Mouse (Mus musculus) activated CD4-positive, CD25-positive, alpha-beta regulatory T cell (primary cell): ENCODE results near the gene Adam4. TPM values are rescaled to one million over a fixed set of nuclear protein-coding genes. Genes with fewer than 3 reads are reported as not detected.

ENCODE experiments used
- polyA plus RNA-seq, 2 experiments: library from polyadenylated mRNA; unstranded; fragments of 100-300 nt; shearing (Covaris generic); gene quantifications; one replicate each; pipeline ENCODE4 v1.2.1; 2017

Adam4 gene
- 1 to 10 TPM in 1 of 2 experiments, under 1 TPM in 1; 0.36 to 1.0 TPM for polyA plus RNA-seq

DNA sequence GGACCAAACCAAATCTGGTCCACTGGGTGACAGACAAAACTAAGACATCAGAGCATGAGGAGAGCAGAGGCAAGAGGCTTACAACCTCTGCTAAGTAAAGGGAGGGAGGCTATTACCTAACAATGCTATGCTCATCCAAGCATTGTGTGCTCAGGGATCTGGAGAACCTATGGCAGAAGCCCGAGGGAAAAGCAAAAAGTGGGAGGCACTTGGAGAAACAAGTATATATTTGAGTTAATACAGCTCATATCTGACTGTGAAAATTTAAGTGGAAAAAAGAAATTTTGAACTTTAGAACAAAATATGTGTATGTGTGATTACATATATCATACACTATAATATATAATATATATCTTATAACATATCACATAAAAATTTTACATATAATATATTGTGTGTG, at the start of gene Adam4:
Gene Adam4, minus strand, starts transcription at position 101 of the 400 bp plus-strand sequence.

DNA sequence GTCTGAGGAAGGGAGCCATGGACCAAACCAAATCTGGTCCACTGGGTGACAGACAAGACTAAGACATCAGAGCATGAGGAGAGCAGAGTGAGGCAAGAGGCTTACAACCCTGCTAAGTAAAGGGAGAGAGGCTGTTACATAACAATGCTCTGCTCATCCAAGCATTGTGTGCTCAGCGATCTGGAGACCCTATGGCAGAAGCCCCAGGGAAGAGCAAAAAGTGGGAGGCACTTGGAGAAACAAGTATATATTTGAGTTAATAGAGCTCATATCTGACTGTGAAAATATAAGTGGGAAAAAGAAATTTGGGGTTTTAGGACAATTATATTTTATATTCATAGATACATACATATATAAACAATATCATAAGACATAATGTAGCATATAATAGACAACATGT, 42.4 kb downstream of the Adam4 start, which contains the start of gene Gm4787:
Gene Gm4787, minus strand, starts transcription at position 101 of the 400 bp plus-strand sequence.

Other genes starting within 250 kb of the Adam4 start
- not detected for gene Slc8a3, start 88.8 kb downstream of the Adam4 start, polyA plus RNA-seq
- gene Gm4787, start 42.5 kb downstream of the Adam4 start, polyA plus RNA-seq, result under 1 TPM in 1 of 2 experiments, not detected in 1; 0.99 TPM
- gene Cox16, start 63.2 kb upstream of the Adam4 start, polyA plus RNA-seq, result 100 to 1,000 TPM; 161 to 216 TPM
- 10 to 100 TPM in 1 of 2 experiments, 1 to 10 TPM in 1; 9.9 to 12.3 TPM for gene Gm20498, start 111.0 kb upstream of the Adam4 start, polyA plus RNA-seq
- gene Synj2bp, start 111.0 kb upstream of the Adam4 start, polyA plus RNA-seq, result 10 to 100 TPM; 42.5 to 57.7 TPM
- under 1 TPM; 0.30 to 0.34 TPM for gene Adam21, start 146.5 kb upstream of the Adam4 start, polyA plus RNA-seq
- 10 to 100 TPM; 15.3 to 22.9 TPM for gene Med6, start 173.1 kb upstream of the Adam4 start, polyA plus RNA-seq
- gene Ttc9, start 209.3 kb upstream of the Adam4 start, polyA plus RNA-seq, result under 1 TPM in 1 of 2 experiments, not detected in 1; 0.18 TPM